Mouse (Mus musculus) heart, embryonic 13.5 days (tissue): ENCODE measurements at regions not wholly inside any gene's neighbourhood (a gene's known extent, or its start where the extent isn't known, plus 50 kb on each side); places are given as distances from the start of the nearest gene placed in this dataset.

ENCODE experiments used
- ATAC-seq: fragments of 200-750 bp; cut with Nextera tagmentation; 2 replicates; pipeline ENCODE4 v1.8.0; 2017; ENCODE audit warnings: moderate TSS enrichment; ENCODE audit not compliant: insufficient number of reproducible peaks, low FRiP score, low TSS enrichment; ENCODE audit errors: extremely low read depth
- H3K27ac ChIP-seq: fragments of 300-500 bp; sonication (generic); replicated peaks from 2 replicates; pipeline ENCODE4 v1.5.1; 2015; ENCODE audit warnings: moderate library complexity, mild to moderate bottlenecking, inconsistent platforms
- H3K27me3 ChIP-seq: fragments of 300-500 bp; sonication (generic); replicated peaks from 2 replicates; pipeline ENCODE4 v1.6.1; 2015; ENCODE audit warnings: mild to moderate bottlenecking, inconsistent platforms
- H3K36me3 ChIP-seq: fragments of 300-500 bp; sonication (generic); 2 replicates; pipeline ENCODE4 v1.6.1; 2015; ENCODE audit warnings: mild to moderate bottlenecking, inconsistent platforms
- H3K4me1 ChIP-seq: fragments of 300-500 bp; sonication (generic); 2 replicates; pipeline ENCODE4 v1.6.1; 2015; ENCODE audit warnings: inconsistent platforms
- H3K4me2 ChIP-seq: fragments of 300-500 bp; sonication (generic); 2 replicates; pipeline ENCODE4 v1.6.1; 2015; ENCODE audit warnings: inconsistent platforms, mild to moderate bottlenecking, moderate library complexity
- H3K4me3 ChIP-seq: fragments of 300-500 bp; sonication (generic); 2 replicates; pipeline ENCODE4 v1.5.1; 2015; ENCODE audit warnings: moderate library complexity, mild to moderate bottlenecking, inconsistent platforms
- H3K9ac ChIP-seq: fragments of 300-500 bp; sonication (generic); 2 replicates; pipeline ENCODE4 v1.6.1; 2015; ENCODE audit warnings: inconsistent platforms, mild to moderate bottlenecking, moderate library complexity
- H3K9me3 ChIP-seq: fragments of 300-500 bp; sonication (generic); 2 replicates; pipeline ENCODE4 v1.6.1; 2016; ENCODE audit warnings: inconsistent platforms
- WGBS: fragments of 180-500 bp; shearing (Covaris S2); methylation state at CpG from one replicate; pipeline ENCODE4 v1.1.7; 2015; ENCODE audit warnings: mixed read lengths; 5-methylcytosine and 5-hydroxymethylcytosine counted together

DNA sequence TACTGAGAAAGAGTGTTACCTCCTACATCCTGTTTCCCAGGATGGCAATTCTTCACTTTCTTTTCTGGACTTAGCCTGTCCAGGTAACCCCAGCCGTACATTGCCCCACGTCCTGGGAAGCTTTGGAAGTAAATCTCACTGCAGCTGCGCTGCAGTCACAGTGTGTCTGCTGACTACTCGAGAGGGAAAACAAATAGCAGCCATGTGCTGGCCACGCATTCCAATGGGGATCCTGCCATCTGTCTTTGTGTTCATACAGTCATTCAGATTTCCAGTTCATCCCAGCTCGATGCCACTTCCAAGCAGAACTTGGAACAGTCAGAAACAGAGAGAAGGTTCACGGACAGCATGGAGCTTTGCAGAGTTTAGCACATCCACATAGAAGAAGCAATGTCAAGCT, 690.2 kb upstream of the Acvr2a start:
- Histone ChIP-seq H3K4me2 (no peak overlapping the region), H3K9ac (no peak overlapping the region), H3K9me3 (no peaks in the 10 kb centered on the region), H3K27ac (no peak overlapping the region), H3K4me1 (no peaks in the 10 kb centered on the region), H3K4me3 (no peak overlapping the region), H3K27me3 (no peaks in the 10 kb centered on the region), H3K36me3 (no peaks in the 10 kb centered on the region)
- 60% methylated on average over 7 of the region's 7 CpGs for WGBS
- ATAC-seq, result no peak

GRCm38 (mm10) chr2:48138051-48138611, 675.8 kb upstream of the Acvr2a start:
- H3K4me3 ChIP-seq, result no peak overlapping the region
- H3K9ac ChIP-seq, result no peak overlapping the region
- 83% methylated on average over 2 of the region's 2 CpGs for WGBS
- no peak for ATAC-seq
- H3K9me3 ChIP-seq, result no peaks in the 10 kb centered on the region
- no peak overlapping the region for H3K4me2 ChIP-seq
- 0 out of 2 replicates have a peak, but pooled peaks cover 10% of the 10 kb centered on the region for H3K4me1 ChIP-seq
- H3K36me3 ChIP-seq, result no peaks in the 10 kb centered on the region
- H3K27me3 ChIP-seq, result no peaks in the 10 kb centered on the region
- H3K27ac ChIP-seq, result no peak overlapping the region

DNA sequence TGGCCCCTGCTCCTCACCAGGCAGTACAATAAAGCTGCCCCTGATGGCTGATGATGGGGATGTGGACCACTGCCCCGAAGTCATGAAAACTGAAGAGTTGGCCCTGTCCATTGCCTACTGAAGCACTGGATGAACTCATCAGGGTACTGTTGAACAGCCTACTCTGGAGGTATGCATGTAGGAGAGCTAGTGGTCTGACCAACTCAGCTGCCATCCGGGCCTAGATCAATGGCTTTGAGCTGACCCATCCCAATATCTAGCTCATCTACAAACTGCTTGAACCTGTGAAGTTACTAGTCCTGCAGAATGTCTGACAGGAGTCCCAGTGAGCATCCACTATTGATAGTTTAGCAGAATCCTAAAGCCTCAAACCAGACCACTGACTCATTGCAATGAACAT, 672.6 kb upstream of the Acvr2a start:
- WGBS, result 83% methylated on average over 2 of the region's 2 CpGs
- Histone ChIP-seq H3K9me3 (no peaks in the 10 kb centered on the region), H3K9ac (no peak overlapping the region), H3K4me3 (no peak overlapping the region), H3K27ac (no peak overlapping the region), H3K27me3 (no peaks in the 10 kb centered on the region), H3K4me2 (no peak overlapping the region), H3K4me1 (0 out of 2 replicates have a peak, but pooled peaks cover 10% of the 10 kb centered on the region), H3K36me3 (no peaks in the 10 kb centered on the region)
- no peak for ATAC-seq

DNA sequence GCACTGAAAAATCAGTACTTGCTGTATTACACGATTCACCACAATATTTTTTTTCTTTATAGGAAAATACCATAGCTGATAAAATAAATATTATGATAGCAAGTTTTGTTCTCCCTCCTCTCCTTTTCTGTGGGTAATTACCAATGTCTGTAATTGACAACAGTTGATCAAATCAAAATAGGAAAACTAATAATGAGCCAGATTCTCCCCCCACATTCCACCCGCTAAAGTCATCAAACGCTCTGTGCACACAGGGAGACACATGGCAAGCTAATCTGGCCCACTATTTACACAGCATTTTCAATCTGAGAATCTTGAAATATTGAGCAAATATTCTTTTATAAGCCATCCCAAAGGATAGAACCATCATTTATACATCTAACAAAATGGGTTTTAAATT, 659.2 kb upstream of the Acvr2a start:
- ATAC-seq, result no peak
- Histone ChIP-seq H3K4me1 (no peaks in the 10 kb centered on the region), H3K36me3 (no peaks in the 10 kb centered on the region), H3K9ac (no peak overlapping the region), H3K4me2 (no peak overlapping the region), H3K27me3 (no peaks in the 10 kb centered on the region), H3K4me3 (no peak overlapping the region), H3K9me3 (no peaks in the 10 kb centered on the region), H3K27ac (no peak overlapping the region)
- WGBS, result 82% methylated on average over 3 of the region's 3 CpGs

DNA sequence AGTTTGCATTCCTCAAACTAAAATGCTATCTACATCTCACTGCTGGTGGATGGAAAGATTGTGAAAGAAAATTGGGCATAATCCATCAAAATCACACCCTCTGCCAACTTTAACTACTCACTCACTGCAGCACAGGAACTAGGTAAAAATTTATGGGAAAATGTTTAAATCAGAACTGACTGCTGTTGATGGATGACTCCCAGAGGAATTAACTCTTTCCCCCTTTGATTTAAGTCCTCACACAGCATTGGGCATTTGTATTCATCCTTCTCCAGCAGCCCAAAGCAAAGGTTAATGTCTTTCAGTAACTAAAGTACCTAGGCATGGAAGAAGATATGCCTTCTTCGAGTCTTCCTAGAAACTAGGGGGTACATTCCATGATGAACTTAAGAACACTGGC, 641.3 kb upstream of the Acvr2a start:
- H3K4me3 ChIP-seq, result no peak overlapping the region
- 36% methylated on average over 1 of the region's 1 CpGs for WGBS
- no peak overlapping the region for H3K4me2 ChIP-seq
- no peaks in the 10 kb centered on the region for H3K27me3 ChIP-seq
- H3K27ac ChIP-seq, result no peak overlapping the region
- no peaks in the 10 kb centered on the region for H3K4me1 ChIP-seq
- ATAC-seq, result no peak
- H3K36me3 ChIP-seq, result no peaks in the 10 kb centered on the region
- no peaks in the 10 kb centered on the region for H3K9me3 ChIP-seq
- no peak overlapping the region for H3K9ac ChIP-seq

GRCm38 (mm10) chr2:48186161-48186560, 627.7 kb upstream of the Acvr2a start:
- no peaks in the 10 kb centered on the region for H3K27me3 ChIP-seq
- H3K27ac ChIP-seq, result no peak overlapping the region
- no peaks in the 10 kb centered on the region for H3K4me1 ChIP-seq
- 76% methylated on average over 1 of the region's 1 CpGs for WGBS
- H3K9ac ChIP-seq, result no peak overlapping the region
- no peak overlapping the region for H3K4me3 ChIP-seq
- H3K36me3 ChIP-seq, result no peaks in the 10 kb centered on the region
- no peak for ATAC-seq
- no peak overlapping the region for H3K4me2 ChIP-seq
- H3K9me3 ChIP-seq, result no peaks in the 10 kb centered on the region

DNA sequence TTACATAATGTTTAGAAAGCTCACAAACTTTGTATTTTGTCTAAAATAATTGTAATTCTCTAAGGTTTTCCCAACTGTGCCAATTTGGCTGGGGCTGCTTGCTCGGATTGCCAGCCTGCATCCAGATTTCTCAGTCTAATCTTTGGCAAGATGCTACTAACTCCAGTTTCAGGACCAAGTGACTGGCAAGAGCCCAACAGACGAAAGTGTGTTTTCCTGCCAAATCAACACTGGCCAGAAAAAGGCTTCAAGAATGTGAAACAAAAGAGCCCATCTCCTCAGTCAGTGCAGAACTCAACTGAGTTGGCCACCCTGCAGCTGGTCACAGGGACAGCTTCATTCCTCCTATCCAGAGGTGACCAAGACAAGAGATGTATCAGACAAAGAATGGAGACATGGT, 627.3 kb upstream of the Acvr2a start:
- no peak for ATAC-seq
- no peaks in the 10 kb centered on the region for H3K36me3 ChIP-seq

GRCm38 (mm10) chr2:48211804-48212203, 602.1 kb upstream of the Acvr2a start:
- Histone ChIP-seq H3K36me3 (no peaks in the 10 kb centered on the region), H3K4me2 (no peak overlapping the region), H3K9ac (no peak overlapping the region), H3K4me3 (no peak overlapping the region), H3K4me1 (no peaks in the 10 kb centered on the region), H3K27me3 (no peaks in the 10 kb centered on the region), H3K27ac (no peak overlapping the region), H3K9me3 (no peaks in the 10 kb centered on the region)
- 51% methylated on average over 1 of the region's 1 CpGs for WGBS
- ATAC-seq, result no peak

More for the DNA sequence above, 627.3 kb upstream of the Acvr2a start:
- H3K9ac ChIP-seq, result no peak overlapping the region
- H3K4me2 ChIP-seq, result no peak overlapping the region
- no peaks in the 10 kb centered on the region for H3K9me3 ChIP-seq
- no peaks in the 10 kb centered on the region for H3K27me3 ChIP-seq
- H3K4me1 ChIP-seq, result no peaks in the 10 kb centered on the region
- no peak overlapping the region for H3K4me3 ChIP-seq
- 46% methylated on average over 2 of the region's 2 CpGs for WGBS
- H3K27ac ChIP-seq, result no peak overlapping the region

GRCm38 (mm10) chr2:48220771-48221170, 593.1 kb upstream of the Acvr2a start:
- Histone ChIP-seq H3K9ac (no peak overlapping the region), H3K36me3 (no peaks in the 10 kb centered on the region), H3K27me3 (no peaks in the 10 kb centered on the region), H3K4me1 (0 out of 2 replicates have a peak, but pooled peaks cover 3% of the 10 kb centered on the region), H3K4me2 (no peak overlapping the region), H3K27ac (no peak overlapping the region), H3K9me3 (no peaks in the 10 kb centered on the region), H3K4me3 (no peak overlapping the region)
- no peak for ATAC-seq
- WGBS, result 69% methylated on average over 3 of the region's 3 CpGs

GRCm38 (mm10) chr2:48223084-48223799, 590.7 kb upstream of the Acvr2a start:
- no peaks in the 10 kb centered on the region for H3K9me3 ChIP-seq
- no peaks in the 10 kb centered on the region for H3K27me3 ChIP-seq
- no peak overlapping the region for H3K9ac ChIP-seq
- H3K4me1 ChIP-seq, result 0 out of 2 replicates have a peak, but pooled peaks cover 3% of the 10 kb centered on the region
- no peak overlapping the region for H3K4me2 ChIP-seq
- no peak for ATAC-seq
- 39% methylated on average over 2 of the region's 2 CpGs for WGBS
- no peak overlapping the region for H3K4me3 ChIP-seq
- no peaks in the 10 kb centered on the region for H3K36me3 ChIP-seq
- H3K27ac ChIP-seq, result no peak overlapping the region

DNA sequence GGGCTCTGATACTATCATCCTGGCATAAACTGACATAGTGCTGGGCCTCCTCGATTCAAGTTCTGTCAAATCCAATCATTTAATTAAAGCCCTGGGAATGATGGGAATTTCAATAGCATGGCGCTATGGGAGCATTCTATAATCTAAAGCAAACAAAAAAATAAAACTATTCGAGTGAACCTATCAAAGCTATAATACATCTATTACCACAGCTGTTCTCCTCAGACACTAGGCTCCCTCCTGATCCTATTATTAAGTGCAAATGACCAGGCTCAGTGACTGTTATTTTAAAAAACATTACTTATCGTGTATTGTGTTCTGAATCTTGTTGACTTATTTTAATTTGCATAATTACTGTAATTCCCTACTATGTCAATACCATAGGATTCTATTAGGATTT, 563.7 kb upstream of the Acvr2a start:
- Histone ChIP-seq H3K27me3 (no peaks in the 10 kb centered on the region), H3K4me3 (no peak overlapping the region), H3K9me3 (no peaks in the 10 kb centered on the region), H3K9ac (no peak overlapping the region), H3K27ac (no peak overlapping the region), H3K36me3 (no peaks in the 10 kb centered on the region), H3K4me1 (no peaks in the 10 kb centered on the region), H3K4me2 (no peak overlapping the region)
- no peak for ATAC-seq
- 68% methylated on average over 4 of the region's 4 CpGs for WGBS

- Histone ChIP-seq H3K4me1 (no peaks in the 10 kb centered on the region), H3K9me3 (no peaks in the 10 kb centered on the region), H3K27ac (no peak overlapping the region), H3K4me3 (no peak overlapping the region), H3K27me3 (no peaks in the 10 kb centered on the region), H3K4me2 (no peak overlapping the region), H3K9ac (no peak overlapping the region), H3K36me3 (no peaks in the 10 kb centered on the region)
- no peak for ATAC-seq
- 54% methylated on average over 2 of the region's 2 CpGs for WGBS
These were observed 553.6 kb upstream of the Acvr2a start for GRCm38 (mm10) chr2:48260299-48260698.
